Mouse (Mus musculus): Measurements from ENCODE around the gene Fbxo48.

The Fbxo48 gene

DNA sequence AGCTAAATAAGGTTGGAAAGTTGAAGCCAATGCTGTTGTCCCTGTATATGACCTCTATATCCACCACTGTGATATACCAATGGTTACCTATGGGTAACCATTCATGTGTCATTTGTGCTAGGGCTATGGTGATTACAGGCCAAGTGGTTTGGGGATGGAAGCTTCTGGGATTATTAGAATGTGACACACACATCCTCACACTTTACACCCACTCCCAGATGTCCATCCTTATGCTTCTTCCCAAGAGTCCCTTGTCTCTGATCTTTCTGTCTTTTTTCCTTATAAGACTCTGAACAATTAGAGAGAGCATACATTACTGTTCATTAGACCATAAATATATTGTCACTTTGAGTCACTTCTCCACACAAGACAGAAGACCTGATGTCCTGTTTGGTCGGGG is 21.9 kb downstream of the Fbxo48 start:
- DNase-seq = no peak

DNA sequence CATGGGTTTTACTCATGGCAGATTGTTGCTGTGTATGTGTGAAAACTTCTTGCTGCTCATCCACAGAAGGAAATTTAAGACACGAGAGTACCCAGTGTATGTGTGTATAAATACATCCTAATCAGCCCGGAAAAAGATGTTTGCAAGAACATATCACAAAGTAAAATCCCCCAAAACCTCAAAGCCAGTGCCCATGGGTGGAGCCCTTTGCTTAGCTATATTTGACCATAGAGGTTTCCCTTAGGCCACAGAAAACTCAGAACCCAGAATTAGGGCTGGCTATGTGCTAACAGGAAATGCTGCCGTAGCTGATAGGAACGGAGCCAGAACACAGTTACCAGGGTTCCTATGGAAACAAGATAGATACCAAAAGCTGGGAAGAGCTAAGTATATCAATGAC is 25.8 kb downstream of the Fbxo48 start:
- no peak for DNase-seq

DNA sequence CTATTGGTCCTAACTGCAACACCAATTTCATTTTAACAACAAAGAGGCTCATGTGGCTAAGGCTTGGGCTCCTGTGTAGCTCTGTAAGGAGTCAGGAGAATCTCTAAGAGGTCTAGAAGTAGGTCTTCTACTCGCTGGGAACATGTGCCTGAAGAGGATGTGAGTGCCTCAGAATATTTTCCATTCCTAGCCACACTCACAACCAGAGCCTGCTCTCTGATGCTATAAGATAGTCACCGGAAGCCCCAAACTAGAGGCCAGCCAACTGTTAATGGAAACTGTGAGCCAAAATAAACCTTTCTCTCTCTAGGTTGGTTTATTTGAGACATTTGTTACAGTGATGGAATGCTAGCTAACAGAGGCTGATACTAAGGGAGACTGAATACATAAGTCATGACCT is 26.4 kb downstream of the Fbxo48 start:
- no peak for DNase-seq

DNA sequence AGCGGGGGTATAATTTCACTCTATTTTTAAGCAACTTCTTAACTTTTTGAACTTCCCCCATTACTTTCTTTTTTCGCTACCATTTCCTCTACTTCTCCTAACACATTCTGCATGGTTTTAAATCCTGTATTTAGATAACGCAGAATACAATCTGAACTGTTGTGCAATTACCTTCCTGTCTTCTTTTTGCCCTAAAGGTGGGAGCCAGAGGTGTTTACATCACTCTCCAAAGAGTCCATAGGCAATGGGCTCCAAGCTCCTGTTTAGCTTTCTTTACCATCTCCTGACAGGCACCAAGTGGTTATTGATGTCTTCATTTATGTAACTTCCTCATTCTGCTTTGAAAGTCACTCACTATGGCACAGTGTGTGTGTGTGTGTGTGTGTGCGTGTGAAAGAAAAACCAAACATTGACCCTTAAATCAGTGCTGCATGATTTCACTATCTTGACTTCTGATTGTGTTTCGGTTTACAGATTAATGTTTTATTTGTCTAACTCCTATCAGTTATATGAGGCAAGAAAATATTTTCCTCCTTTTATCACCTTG is 27.1 kb downstream of the Fbxo48 start:
- no peak for DNase-seq

DNA sequence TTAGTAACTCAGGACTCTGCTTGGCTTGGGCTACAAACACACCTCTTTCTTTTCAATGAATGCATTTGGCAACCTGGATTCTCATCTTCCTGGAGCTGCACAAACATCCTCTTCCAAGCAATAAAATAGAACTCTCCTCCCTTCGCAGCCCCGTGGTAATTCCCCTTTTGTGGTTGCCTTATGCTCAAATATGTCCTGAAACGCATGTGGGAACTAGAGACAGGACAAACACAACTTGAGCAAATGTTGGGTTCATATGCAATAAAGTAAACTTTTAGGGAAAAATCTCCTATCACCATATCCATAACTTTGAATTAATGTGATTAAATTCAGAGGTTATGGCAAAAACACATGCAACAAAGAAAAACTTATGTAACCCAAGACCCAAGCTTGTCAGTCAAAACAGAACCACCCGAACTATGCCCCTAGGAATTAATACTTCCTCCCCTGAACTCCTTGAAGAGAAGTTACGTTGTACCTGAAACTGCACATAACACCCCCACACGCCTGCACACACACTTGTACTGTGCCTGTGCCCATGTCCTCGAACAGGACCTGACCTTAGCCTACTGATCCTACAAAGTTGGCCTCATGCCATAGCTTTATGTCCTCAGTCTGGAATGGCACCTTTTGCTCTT is 35.5 kb downstream of the Fbxo48 start:
- DNase-seq = no peak

DNA sequence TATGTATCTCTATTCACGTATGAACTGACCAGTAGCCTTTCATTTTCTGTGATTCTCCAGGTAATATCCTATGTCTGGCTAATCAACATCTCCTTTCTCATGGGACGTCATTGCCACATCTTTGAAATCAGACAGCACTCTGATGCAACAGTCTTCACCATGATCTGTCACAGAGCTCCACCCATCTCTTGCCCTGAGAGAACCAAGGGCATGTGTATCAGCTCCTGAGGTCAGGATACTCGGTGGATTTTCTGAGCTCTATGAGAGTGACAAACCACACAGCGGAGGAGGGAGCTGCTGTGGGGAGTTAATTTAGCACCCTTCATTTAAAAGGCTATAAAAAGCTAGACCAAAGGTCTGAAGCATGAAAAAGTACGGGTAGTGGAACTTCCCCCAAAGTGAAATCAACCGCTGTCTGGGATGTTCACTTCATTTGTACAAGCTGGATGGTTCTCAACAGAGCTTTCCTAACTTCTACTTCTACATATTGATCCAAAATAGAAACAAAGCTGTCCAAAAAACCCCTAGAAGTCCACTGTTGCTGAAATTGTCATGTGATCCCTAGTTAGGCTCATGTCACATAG is 36.7 kb downstream of the Fbxo48 start:
- no peak for DNase-seq

DNA sequence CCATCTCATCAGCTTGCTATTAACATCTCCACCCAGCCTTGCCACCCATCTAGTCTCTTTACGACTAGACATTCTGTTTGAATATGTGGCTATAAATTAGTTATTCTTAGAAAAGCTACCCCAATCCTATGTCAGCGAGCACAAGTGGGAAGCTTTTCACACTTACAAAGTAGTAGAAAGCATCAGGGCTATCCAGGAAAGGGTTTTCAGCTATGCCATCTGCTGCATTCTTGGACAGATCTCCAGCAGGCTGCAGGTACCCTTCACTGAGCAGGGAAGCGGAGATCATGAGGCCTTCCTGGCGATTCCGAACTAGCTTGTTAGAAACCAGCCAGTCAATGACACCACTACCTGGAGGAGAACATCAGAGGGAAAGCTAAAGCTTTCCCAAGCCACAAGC is 38.7 kb downstream of the Fbxo48 start:
- no peak for DNase-seq

DNA sequence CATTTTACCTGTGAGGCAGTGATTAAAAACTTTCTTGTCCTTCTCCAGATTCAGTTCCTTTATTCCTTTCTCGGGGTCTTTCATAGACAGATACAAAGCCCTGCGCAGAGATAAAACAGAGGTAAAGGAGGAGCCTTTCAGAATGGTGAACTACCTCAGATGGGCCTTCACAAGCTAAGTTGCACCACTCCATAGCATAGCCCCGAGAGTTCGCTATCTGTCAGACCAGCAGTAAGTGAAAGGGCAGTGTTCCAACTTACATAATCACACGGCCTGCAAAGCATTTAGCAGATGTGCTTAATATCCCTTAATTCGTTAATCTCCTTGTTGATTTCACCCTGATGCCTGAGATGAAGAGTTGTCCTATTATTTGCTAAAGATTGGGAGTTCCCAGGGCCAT is 41.7 kb downstream of the Fbxo48 start:
- DNase-seq = no peak

DNA sequence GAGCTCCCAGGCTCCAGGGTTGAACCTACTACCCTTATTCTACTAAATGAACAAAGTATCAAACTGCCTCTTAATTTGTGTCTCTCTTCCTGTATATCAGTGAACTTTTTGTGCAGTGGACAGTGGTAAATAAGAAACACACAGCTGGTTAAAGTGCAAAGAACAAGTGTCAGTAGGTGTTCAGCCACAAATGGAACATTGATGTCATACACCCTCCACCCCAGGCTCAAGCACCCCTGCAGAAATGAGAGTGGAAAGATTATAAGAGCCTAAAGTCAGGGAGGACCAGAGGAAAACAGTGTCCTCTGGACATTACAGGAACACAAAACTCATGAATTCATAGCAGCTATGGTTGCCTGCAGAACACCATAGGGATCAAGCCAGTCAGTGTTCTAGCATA is 45.6 kb downstream of the Fbxo48 start:
- no peak for DNase-seq

DNA sequence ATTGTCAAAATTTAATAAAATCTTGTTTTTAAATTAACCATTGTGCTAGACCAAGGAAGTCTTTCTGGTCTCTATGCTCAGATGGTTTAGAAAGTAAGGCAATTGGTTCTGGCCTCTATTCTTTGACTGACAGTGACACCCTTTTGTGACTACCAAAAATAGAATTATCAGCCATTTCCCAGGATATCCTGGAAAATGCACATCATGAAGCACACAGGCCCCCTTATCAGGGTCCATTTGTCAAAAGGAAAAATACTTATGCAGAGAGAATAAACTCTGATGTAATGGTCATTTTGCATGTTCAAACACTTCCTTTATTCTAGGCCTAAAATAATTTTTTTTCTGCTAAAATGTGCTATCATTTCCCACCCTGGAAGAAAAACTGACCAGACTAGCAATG is 46.3 kb downstream of the Fbxo48 start:
- DNase-seq = no peak

DNA sequence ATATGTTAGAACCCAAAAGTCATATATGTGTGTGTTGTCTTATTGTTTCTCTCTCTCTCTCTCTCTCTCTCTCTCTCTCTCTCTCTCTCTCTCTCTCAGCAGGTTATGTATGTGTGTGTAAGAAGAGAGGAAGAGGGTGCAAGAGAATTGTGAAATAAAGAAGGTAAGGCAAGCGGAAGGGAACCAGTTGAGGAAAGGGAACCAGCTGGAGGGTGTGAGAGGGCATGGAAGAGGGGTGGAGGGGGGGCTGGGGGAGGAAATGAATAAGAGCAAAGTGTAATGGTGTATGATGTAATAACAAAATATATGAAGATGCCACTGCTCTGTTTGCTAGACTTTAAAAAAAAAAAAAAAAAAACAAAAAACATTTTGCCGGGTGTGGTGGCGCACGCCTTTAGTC is 48.2 kb downstream of the Fbxo48 start:
- no peak for DNase-seq

DNA sequence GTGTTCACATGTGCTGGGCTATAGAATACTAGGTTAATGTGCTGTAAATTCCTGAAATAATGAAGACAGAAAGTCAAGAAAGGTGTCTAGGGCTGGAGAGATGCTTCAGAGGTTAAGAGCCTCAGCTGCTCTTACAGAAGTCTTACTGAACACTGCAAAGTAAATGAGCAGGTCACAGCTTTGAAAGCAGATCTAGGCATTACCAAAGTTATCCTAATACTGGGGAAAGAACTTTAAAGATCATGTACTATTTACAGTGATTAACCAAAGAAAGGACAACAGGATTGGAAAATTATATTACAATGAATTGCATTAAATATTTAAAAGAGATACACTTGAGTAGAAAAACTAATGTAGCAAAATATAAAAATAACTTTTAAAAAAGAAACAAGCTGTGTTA is 48.8 kb downstream of the Fbxo48 start:
- no peak for DNase-seq

DNA sequence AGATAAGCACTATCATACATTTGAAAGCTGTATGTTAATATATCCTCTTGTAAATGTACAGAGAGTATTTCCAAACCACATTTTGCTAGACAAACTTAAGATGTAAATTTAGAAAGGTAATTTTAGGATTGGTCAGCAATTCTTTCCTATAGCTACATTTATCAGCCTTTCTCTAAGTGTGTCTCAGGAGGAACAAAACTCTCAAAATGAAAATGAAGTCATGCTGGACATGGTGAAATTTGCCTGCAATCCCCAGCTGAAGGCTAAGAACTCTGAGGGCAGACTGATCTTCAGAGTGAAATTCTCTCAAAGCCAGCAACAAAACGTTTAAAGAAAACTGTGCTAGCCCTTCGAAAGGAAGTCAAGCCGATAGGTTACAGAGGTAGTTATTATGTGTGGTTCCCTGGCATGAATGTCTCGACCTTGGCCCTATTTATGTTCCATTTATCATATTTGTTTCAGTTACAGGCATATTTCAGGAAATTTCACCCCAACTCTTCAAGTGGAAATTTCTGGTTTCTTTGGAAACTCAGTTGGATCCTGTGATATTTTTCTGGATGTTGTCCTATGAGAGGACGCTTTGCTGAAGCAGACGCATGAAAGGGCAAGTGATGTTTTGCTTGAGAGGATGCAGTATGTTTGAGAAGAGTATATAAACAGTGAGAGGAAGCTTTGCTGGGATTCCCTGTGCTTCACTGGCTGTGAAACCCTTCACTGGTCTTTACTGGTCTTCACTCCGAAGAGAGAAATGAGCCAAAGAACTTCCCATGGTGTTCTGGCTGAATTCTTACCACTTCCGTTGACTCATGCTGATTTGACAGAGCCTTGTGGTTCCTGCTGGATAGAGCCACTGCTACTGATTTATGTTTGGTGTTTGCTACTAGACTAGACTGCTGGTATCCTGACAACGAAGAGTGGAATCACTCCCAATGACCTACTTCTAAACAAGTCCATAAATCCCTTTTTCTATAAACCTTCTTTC is 49.5 kb downstream of the Fbxo48 start:
- DNase-seq = no peak

DNA sequence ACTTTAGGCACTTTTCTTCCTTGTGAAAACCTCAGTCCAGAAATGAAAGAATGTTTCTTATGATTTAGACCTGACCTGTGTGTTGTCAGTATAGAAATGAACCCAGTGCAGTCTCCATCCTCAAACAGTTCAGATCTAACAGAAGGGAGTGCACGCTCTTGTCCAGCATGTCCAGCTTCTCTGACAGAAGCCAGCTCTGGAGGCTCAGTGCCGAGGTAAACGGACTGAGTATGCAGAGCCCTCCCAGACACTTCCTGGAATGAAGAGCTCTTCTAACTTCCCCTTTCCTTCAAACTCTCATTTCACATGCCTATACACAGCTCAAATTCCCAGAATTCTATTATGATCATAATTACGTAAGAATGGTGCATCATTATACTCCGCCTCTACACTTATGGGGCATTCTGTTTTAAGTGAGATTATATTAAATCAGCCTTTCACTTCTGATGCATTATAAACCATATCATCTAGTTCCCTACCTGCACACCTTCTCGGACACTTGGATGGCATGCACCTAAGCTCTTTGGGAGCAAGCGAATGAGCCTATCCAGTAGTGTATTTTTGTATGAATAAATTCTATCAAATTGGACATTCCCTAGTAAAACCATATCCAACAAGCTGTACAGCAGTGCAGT is 51.7 kb downstream of the Fbxo48 start:
- no peak for DNase-seq

DNA sequence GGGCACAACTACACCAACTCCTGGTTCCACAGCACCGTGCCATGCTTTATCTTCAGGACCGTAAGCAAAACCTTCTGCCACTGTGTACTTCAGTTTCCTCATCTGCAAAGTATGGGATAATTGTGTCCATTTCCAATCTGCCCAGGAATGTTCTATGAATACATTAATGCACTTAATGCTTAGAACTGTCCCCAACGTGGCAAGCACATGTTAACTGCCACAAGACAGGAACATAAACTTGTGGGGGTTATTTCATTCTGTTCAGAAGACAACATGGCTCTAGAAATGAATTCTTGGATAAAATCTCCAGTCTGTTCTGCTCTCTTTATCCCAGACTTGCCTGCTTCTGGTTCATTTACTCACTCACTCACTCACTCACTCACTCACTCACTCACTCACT is 52.6 kb downstream of the Fbxo48 start:
- no peak for DNase-seq

Data from layer of hippocampus, adult 9-11 months (tissue).